Mouse (Mus musculus) forebrain, embryonic 11.5 days (tissue): ENCODE measurements around the gene Lamc1. TPM values are rescaled to one million over a fixed set of nuclear protein-coding genes. Genes with fewer than 3 reads are reported as not detected.

Source experiments
- ATAC-seq: fragments of 200-750 bp; cut with Nextera tagmentation; replicated peaks from 2 replicates; pipeline ENCODE4 v1.8.0; 2017; ENCODE audit warnings: moderate TSS enrichment; ENCODE audit not compliant: low FRiP score
- DNase-seq: peaks from one replicate; pipeline ENCODE4 v3.0.0-alpha.2; 2017; ENCODE audit warnings: low spot score
- H3K27ac ChIP-seq: fragments of 300-500 bp; sonication (generic); 2 replicates; pipeline ENCODE4 v1.5.1; 2014; ENCODE audit warnings: low read depth, low read length
- H3K27me3 ChIP-seq: fragments of 300-500 bp; sonication (generic); 2 replicates; pipeline ENCODE4 v1.6.1; 2014; ENCODE audit warnings: mild to moderate bottlenecking, low read length, mixed read lengths; ENCODE audit not compliant: control insufficient read depth, insufficient read depth
- H3K36me3 ChIP-seq: fragments of 300-500 bp; sonication (generic); 2 replicates; pipeline ENCODE4 v1.6.1; 2014; ENCODE audit warnings: mild to moderate bottlenecking, low read length, moderate library complexity, mixed read lengths; ENCODE audit not compliant: control insufficient read depth, insufficient read depth
- H3K4me1 ChIP-seq: fragments of 300-500 bp; sonication (generic); replicated peaks from 2 replicates; pipeline ENCODE4 v1.6.1; 2014; ENCODE audit warnings: low read length, mixed read lengths; ENCODE audit not compliant: control insufficient read depth, insufficient read depth
- H3K4me2 ChIP-seq: fragments of 300-500 bp; sonication (generic); 2 replicates; pipeline ENCODE4 v1.6.1; 2014; ENCODE audit warnings: low read depth, mild to moderate bottlenecking, low read length, moderate library complexity, mixed read lengths; ENCODE audit not compliant: severe bottlenecking
- H3K4me3 ChIP-seq: fragments of 300-500 bp; sonication (generic); 2 replicates; pipeline ENCODE4 v1.5.1; 2014; ENCODE audit warnings: low read depth, low read length
- H3K9ac ChIP-seq: fragments of 300-500 bp; sonication (generic); 2 replicates; pipeline ENCODE4 v1.6.1; 2014; ENCODE audit warnings: low read length
- H3K9me3 ChIP-seq: fragments of 300-500 bp; sonication (generic); 2 replicates; pipeline ENCODE4 v1.6.1; 2016; ENCODE audit warnings: low read length, mixed read lengths; ENCODE audit not compliant: control insufficient read depth
- WGBS: fragments of 180-500 bp; shearing (Covaris S2); extraction: QIAGEN DNeasy Blood & Tissue Kit; methylation state at CpG from one replicate; pipeline ENCODE4 v1.1.7; 2014; 5-methylcytosine and 5-hydroxymethylcytosine counted together
- polyA plus RNA-seq: library from polyadenylated mRNA; unstranded; fragments of >200 nt; fragmentation: Nextera tagmentation; extraction: Ambion mirVana; gene quantifications from 2 replicates; pipeline ENCODE4 v1.2.1, GENCODE M21; 2014

The Lamc1 gene
- polyA plus RNA-seq, 1 experiment from 2014 or later, result 31.4 TPM

DNA sequence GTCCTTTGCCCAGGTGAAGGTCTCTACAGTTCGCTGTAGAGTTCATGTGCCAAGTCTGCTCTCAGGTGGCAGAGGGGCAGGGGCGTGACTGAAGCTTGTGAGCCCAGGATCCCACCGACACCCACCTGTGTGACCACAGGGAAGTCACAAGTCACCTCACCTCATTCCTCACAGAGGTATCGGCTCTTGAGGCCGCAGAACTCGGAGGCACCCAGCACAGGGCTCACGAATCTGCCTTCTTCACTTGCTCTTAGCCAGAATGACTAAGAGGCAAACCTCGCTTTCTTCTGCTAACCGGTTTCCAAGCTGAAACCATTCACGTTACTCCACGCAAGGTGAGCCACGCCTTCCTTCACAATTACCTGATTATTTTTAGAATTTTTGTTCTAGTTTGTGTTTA is 11.2 kb downstream of the Lamc1 start:
- no peak for ATAC-seq

DNA sequence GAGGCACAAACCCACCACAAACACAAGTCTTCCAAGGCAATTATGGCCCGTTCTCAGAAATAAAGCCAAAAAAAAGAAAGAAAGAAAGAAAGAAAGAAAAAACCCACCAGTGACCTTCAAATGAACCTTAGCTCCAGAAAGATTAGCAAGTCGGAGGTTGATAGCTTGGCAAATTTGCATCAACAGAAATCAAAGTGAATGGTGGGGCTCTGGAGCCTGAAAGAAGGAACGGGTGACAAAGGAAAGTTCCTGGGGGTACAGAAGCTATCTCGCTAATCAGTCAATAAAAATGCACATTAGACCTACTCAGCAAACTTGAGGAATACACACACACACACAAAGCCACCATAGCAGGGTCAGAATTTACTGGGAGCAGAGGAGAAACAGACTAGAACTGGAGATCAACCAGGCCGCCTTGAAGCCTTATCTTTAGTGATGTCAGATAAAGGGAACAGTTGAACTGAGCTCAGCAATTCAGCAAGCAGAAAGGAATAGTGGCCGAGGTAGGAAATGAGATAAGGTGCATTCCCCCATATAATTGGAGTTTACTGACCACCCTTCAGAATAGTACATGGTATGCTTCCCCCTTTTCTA is 11.9 kb downstream of the Lamc1 start:
- no peak overlapping the region for H3K4me2 ChIP-seq
- H3K4me1 ChIP-seq, result no peaks in the 10 kb centered on the region
- 41% methylated on average over 6 of the region's 6 CpGs for WGBS
- H3K9ac ChIP-seq, result no peak overlapping the region
- no peaks in the 10 kb centered on the region; the same call in 1 of the 2 replicates for H3K36me3 ChIP-seq
- no peaks in the 10 kb centered on the region for H3K27me3 ChIP-seq
- no peak overlapping the region for H3K4me3 ChIP-seq
- H3K27ac ChIP-seq, result no peak overlapping the region
- DNase-seq (no peak), ATAC-seq (no peak)
- H3K9me3 ChIP-seq, result no peaks in the 10 kb centered on the region

More for the DNA sequence above, 11.2 kb downstream of the Lamc1 start:
- 85% methylated on average over 12 of the region's 12 CpGs for WGBS
- no peak overlapping the region for H3K4me2 ChIP-seq
- H3K27me3 ChIP-seq, result no peaks in the 10 kb centered on the region
- H3K4me3 ChIP-seq, result no peak overlapping the region
- no peak overlapping the region for H3K9ac ChIP-seq
- no peaks in the 10 kb centered on the region; the same call in 1 of the 2 replicates for H3K36me3 ChIP-seq
- no peaks in the 10 kb centered on the region for H3K9me3 ChIP-seq
- H3K4me1 ChIP-seq, result no peaks in the 10 kb centered on the region
- DNase-seq, result no peak
- no peak overlapping the region for H3K27ac ChIP-seq

DNA sequence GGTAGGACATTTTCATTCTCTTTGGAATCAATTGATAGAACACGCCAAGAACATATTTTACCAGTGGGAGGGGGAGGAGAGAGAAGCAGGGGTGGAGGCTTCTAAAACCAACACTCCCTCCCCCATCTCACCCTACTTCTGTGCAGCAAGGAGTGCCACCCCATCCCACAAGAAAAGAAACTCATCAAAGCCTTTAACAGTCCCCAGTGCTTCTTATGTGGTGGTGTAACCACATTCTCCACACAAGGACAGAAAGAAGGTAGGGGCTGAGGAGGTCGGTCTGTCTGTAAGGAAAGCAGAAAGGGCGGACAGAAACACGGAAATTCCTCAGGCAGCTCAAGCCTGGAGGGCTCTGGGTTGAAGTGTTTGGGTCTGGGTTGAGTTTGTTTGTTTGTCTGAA is 12.5 kb downstream of the Lamc1 start:
- Histone ChIP-seq H3K4me3 (no peak overlapping the region), H3K27me3 (no peaks in the 10 kb centered on the region), H3K4me1 (no peaks in the 10 kb centered on the region), H3K27ac (no peak overlapping the region), H3K4me2 (no peak overlapping the region), H3K9me3 (no peaks in the 10 kb centered on the region), H3K36me3 (no peaks in the 10 kb centered on the region; the same call in 1 of the 2 replicates), H3K9ac (no peak overlapping the region)
- ATAC-seq, result no peak
- WGBS, result 79% methylated on average over 4 of the region's 4 CpGs
- no peak for DNase-seq

DNA sequence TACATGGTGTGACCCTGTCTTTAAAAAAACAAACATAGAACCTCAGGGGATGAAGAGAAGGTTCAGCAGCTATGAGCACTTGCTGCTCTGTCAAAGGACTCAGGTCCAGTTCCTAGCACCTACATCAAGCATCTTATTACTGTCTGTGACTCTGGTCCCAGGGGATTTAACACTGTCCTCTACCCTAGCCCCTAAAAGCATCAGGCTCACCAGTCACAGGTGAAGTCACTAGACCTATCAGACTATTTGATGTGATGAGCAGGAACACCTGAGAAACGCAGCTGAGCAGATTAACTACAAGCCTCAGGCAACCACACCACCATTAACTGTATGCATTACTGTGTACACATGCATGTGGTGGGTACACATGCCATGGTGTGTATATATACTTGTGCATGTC is 13.8 kb downstream of the Lamc1 start:
- Histone ChIP-seq H3K27me3 (no peaks in the 10 kb centered on the region), H3K27ac (no peak overlapping the region), H3K4me1 (no peaks in the 10 kb centered on the region), H3K36me3 (no peaks in the 10 kb centered on the region; the same call in 1 of the 2 replicates), H3K4me2 (no peak overlapping the region), H3K9ac (no peak overlapping the region), H3K9me3 (no peaks in the 10 kb centered on the region), H3K4me3 (no peak overlapping the region)
- DNase-seq (no peak), ATAC-seq (no peak)
- WGBS, result 97% methylated on average over 1 of the region's 1 CpGs

DNA sequence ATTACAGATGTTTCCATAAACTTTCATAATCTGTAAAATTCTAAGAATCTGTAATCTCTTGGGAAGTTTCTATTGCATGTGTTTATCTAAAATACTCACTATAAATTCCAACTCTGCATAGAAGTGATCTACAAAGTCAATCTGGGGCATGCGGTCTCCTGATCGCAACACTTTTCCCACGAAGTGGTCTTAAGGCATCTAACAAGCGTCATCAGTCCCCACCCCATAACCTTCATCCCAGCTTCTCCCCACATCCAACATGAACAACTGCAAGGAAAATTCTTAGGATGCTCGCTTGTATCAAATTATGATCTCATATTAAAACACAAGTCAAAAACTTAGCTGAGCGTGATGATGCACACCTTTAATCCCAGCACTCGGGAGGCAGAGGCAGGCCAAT is 14.3 kb downstream of the Lamc1 start:
- ATAC-seq (no peak), DNase-seq (no peak)
- no peaks in the 10 kb centered on the region for H3K4me1 ChIP-seq
- H3K4me2 ChIP-seq, result no peak overlapping the region
- no peaks in the 10 kb centered on the region for H3K27me3 ChIP-seq
- H3K9ac ChIP-seq, result no peak overlapping the region
- WGBS, result 96% methylated on average over 7 of the region's 7 CpGs
- H3K9me3 ChIP-seq, result no peaks in the 10 kb centered on the region
- H3K27ac ChIP-seq, result no peak overlapping the region
- H3K4me3 ChIP-seq, result no peak overlapping the region
- no peaks in the 10 kb centered on the region; the same call in 1 of the 2 replicates for H3K36me3 ChIP-seq

DNA sequence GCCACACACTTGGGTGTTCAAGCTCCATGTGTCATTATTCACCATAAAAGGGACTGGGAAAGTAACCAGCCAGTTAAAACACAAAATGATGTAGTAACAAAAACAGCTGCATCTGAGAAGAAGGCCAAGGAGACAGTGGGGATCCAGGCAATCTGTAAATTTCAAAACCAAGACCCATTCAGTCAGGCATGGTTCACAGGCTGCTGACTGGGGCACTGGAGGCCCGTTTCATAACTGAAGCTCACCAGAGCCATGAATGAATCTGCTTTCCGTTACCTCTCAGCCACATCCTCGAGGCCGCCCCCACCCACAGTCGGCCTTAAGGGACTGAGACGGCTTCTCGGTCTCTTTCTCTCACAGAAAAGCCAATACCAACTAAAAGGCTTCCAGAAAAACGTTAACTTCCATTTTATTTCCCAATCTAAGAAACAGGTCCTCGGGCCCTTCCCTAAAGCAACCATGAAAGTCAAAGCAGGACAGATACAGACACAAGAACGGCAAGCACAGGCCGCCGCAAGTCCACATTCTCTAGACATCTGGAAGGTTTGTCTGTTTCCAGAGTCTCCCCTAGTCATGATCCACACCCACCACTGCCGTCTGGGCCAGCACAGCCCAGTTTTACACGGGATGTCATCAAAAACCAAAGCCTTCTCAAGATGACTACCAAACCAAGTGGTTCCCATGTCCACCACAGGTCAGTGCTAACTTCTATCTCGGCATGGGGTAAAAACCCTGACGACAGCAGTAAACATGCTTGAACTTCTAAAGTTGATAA is 14.9 kb downstream of the Lamc1 start:
- no peak for DNase-seq
- no peaks in the 10 kb centered on the region for H3K9me3 ChIP-seq
- H3K4me2 ChIP-seq, result no peak overlapping the region
- H3K4me3 ChIP-seq, result no peak overlapping the region
- no peak for ATAC-seq
- no peaks in the 10 kb centered on the region; the same call in 1 of the 2 replicates for H3K36me3 ChIP-seq
- no peak overlapping the region for H3K27ac ChIP-seq
- WGBS, result 86% methylated on average over 16 of the region's 16 CpGs
- no peaks in the 10 kb centered on the region for H3K27me3 ChIP-seq
- no peaks in the 10 kb centered on the region for H3K4me1 ChIP-seq
- H3K9ac ChIP-seq, result no peak overlapping the region

DNA sequence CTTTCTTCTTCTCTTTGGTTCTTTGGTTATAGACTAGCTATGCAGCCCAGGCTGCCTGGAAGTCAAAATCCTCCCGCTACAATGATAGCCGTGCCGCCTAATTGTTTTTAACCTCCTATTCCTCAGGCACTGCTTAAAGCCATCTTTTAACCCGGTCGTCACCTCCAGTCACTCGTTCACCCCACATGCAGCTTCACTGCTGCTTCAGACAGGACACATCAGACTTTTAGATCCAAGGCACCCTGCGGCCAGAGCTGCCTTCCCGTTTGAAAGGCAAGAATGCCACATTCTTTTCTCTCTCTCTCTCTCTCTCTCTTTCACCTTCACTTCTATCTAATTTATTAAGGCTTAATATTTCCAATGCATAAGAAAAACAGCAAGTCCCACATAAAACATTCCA is 15.6 kb downstream of the Lamc1 start:
- no peak overlapping the region for H3K27ac ChIP-seq
- H3K9me3 ChIP-seq, result no peaks in the 10 kb centered on the region
- H3K4me3 ChIP-seq, result no peak overlapping the region
- no peak overlapping the region for H3K4me2 ChIP-seq
- WGBS, result 68% methylated on average over 8 of the region's 8 CpGs
- DNase-seq (no peak), ATAC-seq (no peak)
- no peak overlapping the region for H3K9ac ChIP-seq
- H3K36me3 ChIP-seq, result no peaks in the 10 kb centered on the region; the same call in 1 of the 2 replicates
- H3K4me1 ChIP-seq, result no peaks in the 10 kb centered on the region
- H3K27me3 ChIP-seq, result no peaks in the 10 kb centered on the region

DNA sequence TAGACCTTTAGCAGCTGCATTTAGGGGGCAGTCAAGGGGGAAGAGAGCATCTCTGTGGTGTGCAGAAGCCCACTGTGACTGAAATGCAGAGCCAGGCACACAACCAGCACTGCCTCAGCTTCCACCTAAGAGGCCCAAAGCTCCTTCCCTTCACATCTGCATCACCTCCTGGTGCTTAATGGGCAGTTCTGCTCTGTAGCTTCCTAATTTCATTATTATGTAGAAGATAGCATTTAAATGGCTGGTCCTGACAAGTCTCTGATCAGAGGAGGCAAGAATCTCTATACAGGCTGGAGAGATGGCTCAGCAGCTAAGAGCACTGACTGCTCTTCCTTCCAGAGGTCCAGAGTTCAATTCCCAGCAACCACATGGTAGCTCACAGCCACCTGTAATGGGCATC is 16.3 kb downstream of the Lamc1 start:
- Histone ChIP-seq H3K4me2 (no peak overlapping the region), H3K9me3 (no peaks in the 10 kb centered on the region), H3K27me3 (no peaks in the 10 kb centered on the region), H3K4me3 (no peak overlapping the region), H3K27ac (no peak overlapping the region), H3K4me1 (no peaks in the 10 kb centered on the region), H3K36me3 (no peaks in the 10 kb centered on the region; the same call in 1 of the 2 replicates), H3K9ac (no peak overlapping the region)
- DNase-seq, result no peak
- no peak for ATAC-seq

DNA sequence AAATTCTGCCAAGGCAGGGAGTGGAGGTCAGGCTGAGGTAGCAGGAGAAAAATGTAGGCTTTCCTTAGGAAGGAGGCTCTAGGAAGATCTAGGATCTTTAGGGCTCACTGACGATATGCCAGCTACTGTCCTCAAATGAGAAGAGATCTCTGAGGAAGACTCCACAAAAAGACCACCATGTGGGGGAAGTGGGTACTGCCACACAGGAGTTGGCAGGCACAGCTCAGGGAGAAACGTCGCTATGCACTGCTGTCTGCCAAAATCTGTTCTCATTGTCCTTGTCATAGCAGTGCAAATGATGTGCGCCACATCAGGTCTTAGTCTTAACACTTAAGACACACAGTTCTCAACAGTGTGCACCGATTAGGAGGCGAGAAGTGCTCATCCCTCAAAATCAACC is 17.5 kb downstream of the Lamc1 start:
- 96% methylated on average over 6 of the region's 6 CpGs for WGBS
- Histone ChIP-seq H3K27ac (no peak overlapping the region), H3K36me3 (no peaks in the 10 kb centered on the region; the same call in 1 of the 2 replicates), H3K9ac (no peak overlapping the region), H3K9me3 (no peaks in the 10 kb centered on the region), H3K4me1 (no peaks in the 10 kb centered on the region), H3K4me3 (no peak overlapping the region), H3K4me2 (no peak overlapping the region), H3K27me3 (no peaks in the 10 kb centered on the region)
- ATAC-seq (no peak), DNase-seq (no peak)
